In the genomic region with DNA sequence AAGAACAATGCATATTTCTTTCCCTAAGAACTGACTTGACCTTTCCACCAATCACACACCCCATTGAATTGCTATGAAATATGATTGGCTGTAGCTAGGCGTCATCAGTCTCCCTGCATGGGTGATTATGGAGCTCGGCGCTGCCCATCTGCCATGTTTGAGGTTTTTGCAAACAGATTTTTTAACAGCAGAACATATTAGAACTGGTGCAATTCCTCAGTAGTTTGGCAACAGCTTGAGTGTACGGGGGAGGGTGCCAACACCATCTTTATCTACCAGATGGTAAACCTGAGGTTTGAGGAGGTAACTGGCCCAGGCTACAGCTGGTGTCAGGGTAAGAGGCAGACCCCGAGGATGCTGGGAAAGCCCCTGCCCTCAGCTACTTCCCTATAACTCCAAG, we compare ENCODE assay signal across 12 mouse cellular contexts.
DNase-seq lines count a peak whose midpoint lies in the region; ATAC-seq and TF ChIP-seq lines count a peak whose summit lies in the region.
"Had no signal": no experiment of that assay in that cellular context is flagged by ENCODE, and none has a peak within 500 bp of the region (broad histone marks: within the 10 kb centered on the region; RNA-seq: fewer than 3 reads in every experiment).

No protein-coding gene starts in this region.

- H3K4me3 ChIP-seq in hindbrain, postnatal 0 days (ENCODE audit: low read length) = no peak overlapping the region
- no peak overlapping the region for H3K4me3 ChIP-seq in hindbrain, embryonic 10.5 days
- no peak overlapping the region for H3K4me3 ChIP-seq in forebrain, embryonic 15.5 days
- H3K4me3 ChIP-seq in embryonic facial prominence, embryonic 10.5 days = no peak overlapping the region
- H3K4me3 ChIP-seq in neural tube, embryonic 15.5 days (replicated peaks) = no peak overlapping the region
- H3K4me3 ChIP-seq: heart, adult 2 months; kidney, embryonic 15.5 days; liver, embryonic 13.5 days; megakaryocyte, embryonic 14.5 days had no signal

- TF ChIP-seq CTCF in hindbrain, postnatal 0 days (IDR thresholded peaks at IDR 0.05; ENCODE audit: low read depth) = no peak

- H3K9ac ChIP-seq in hindbrain, postnatal 0 days (replicated peaks; ENCODE audit: low read length) = no peak overlapping the region
- no peak overlapping the region for H3K9ac ChIP-seq in forebrain, embryonic 15.5 days (replicated peaks)
- no peak overlapping the region for H3K9ac ChIP-seq in neural tube, embryonic 15.5 days (replicated peaks)
- H3K9ac ChIP-seq: kidney, embryonic 15.5 days; liver, embryonic 13.5 days had no signal

- H3K4me1 ChIP-seq in hindbrain, postnatal 0 days (ENCODE audit: insufficient read depth, low read length) = no peaks in the 10 kb centered on the region
- H3K4me1 ChIP-seq in hindbrain, embryonic 10.5 days (replicated peaks) = peaks cover 6% of the 10 kb centered on the region
- H3K4me1 ChIP-seq in forebrain, embryonic 15.5 days = no peaks in the 10 kb centered on the region; the same call in 1 of the 2 replicates
- H3K4me1 ChIP-seq in embryonic facial prominence, embryonic 10.5 days = peaks cover 9% of the 10 kb centered on the region
- H3K4me1 ChIP-seq in neural tube, embryonic 15.5 days = no peaks in the 10 kb centered on the region
- H3K4me1 ChIP-seq: kidney, embryonic 15.5 days; liver, embryonic 13.5 days; megakaryocyte, embryonic 14.5 days had no signal

- WGBS in hindbrain, postnatal 0 days = 63% methylated on average over 5 of the region's 5 CpGs
- WGBS in hindbrain, embryonic 10.5 days = 92% methylated on average over 5 of the region's 5 CpGs
- 67% methylated on average over 5 of the region's 5 CpGs for WGBS in forebrain, embryonic 15.5 days
- 93% methylated on average over 5 of the region's 5 CpGs for WGBS in embryonic facial prominence, embryonic 10.5 days
- WGBS in neural tube, embryonic 15.5 days = 86% methylated on average over 5 of the region's 5 CpGs

- no peaks in the 10 kb centered on the region for H3K27me3 ChIP-seq in hindbrain, postnatal 0 days (ENCODE audit: insufficient read depth, low read length)
- no peaks in the 10 kb centered on the region for H3K27me3 ChIP-seq in hindbrain, embryonic 10.5 days (ENCODE audit: insufficient read depth, poor library complexity, severe bottlenecking)
- H3K27me3 ChIP-seq in forebrain, embryonic 15.5 days = no peaks in the 10 kb centered on the region
- no peaks in the 10 kb centered on the region for H3K27me3 ChIP-seq in embryonic facial prominence, embryonic 10.5 days (replicated peaks; ENCODE audit: low read depth, poor library complexity, severe bottlenecking)
- H3K27me3 ChIP-seq in neural tube, embryonic 15.5 days (replicated peaks) = no peaks in the 10 kb centered on the region
- H3K27me3 ChIP-seq: kidney, embryonic 15.5 days; liver, embryonic 13.5 days had no signal

- H3K4me2 ChIP-seq in hindbrain, postnatal 0 days (ENCODE audit: low read depth, low read length) = no peak overlapping the region
- H3K4me2 ChIP-seq in forebrain, embryonic 15.5 days (replicated peaks) = no peak overlapping the region
- no peak overlapping the region for H3K4me2 ChIP-seq in neural tube, embryonic 15.5 days
- H3K4me2 ChIP-seq: kidney, embryonic 15.5 days; liver, embryonic 13.5 days had no signal

- peak; percentile 44 for DNase-seq in hindbrain, postnatal 0 days (ENCODE audit: low spot score)
- no peak for DNase-seq in hindbrain, embryonic 10.5 days (ENCODE audit: low spot score)
- DNase-seq in layer of hippocampus, postnatal 36 days = peak; percentile 71 to 72
- peak; percentile 32 for DNase-seq in right cerebral cortex, postnatal 4 days
- no peak for DNase-seq in embryonic facial prominence, embryonic 10.5 days (ENCODE audit: low spot score)
- no peak for DNase-seq in lung, postnatal 4 days
- DNase-seq: heart, adult 2 months; liver, embryonic 13.5 days had no signal

- no peak overlapping the region for H3K27ac ChIP-seq in hindbrain, postnatal 0 days
- H3K27ac ChIP-seq in hindbrain, embryonic 10.5 days = no peak overlapping the region
- H3K27ac ChIP-seq in forebrain, embryonic 15.5 days (replicated peaks) = peak overlapping the region; percentile 62
- H3K27ac ChIP-seq in embryonic facial prominence, embryonic 10.5 days (replicated peaks) = no peak overlapping the region
- no peak overlapping the region for H3K27ac ChIP-seq in neural tube, embryonic 15.5 days (replicated peaks)
- H3K27ac ChIP-seq: heart, adult 2 months; kidney, embryonic 15.5 days; liver, embryonic 13.5 days had no signal

- peak; percentile 49; the same call in 1 of the 2 replicates for ATAC-seq in hindbrain, postnatal 0 days
- peak; percentile 92 for ATAC-seq in forebrain, embryonic 15.5 days (replicated peaks)
- no peak for ATAC-seq in neural tube, embryonic 15.5 days (ENCODE audit: low FRiP score)

- H3K36me3 ChIP-seq in hindbrain, postnatal 0 days (ENCODE audit: insufficient read depth, low read length) = no peaks in the 10 kb centered on the region
- H3K36me3 ChIP-seq in hindbrain, embryonic 10.5 days = no peaks in the 10 kb centered on the region
- H3K36me3 ChIP-seq in forebrain, embryonic 15.5 days = no peaks in the 10 kb centered on the region
- H3K36me3 ChIP-seq in embryonic facial prominence, embryonic 10.5 days (replicated peaks) = no peaks in the 10 kb centered on the region
- H3K36me3 ChIP-seq in neural tube, embryonic 15.5 days = no peaks in the 10 kb centered on the region
- H3K36me3 ChIP-seq: kidney, embryonic 15.5 days; liver, embryonic 13.5 days had no signal

- H3K9me3 ChIP-seq in hindbrain, postnatal 0 days (ENCODE audit: low read length) = no peaks in the 10 kb centered on the region
- no peaks in the 10 kb centered on the region for H3K9me3 ChIP-seq in hindbrain, embryonic 10.5 days
- H3K9me3 ChIP-seq in forebrain, embryonic 15.5 days = no peaks in the 10 kb centered on the region
- H3K9me3 ChIP-seq in embryonic facial prominence, embryonic 10.5 days = no peaks in the 10 kb centered on the region
- no peaks in the 10 kb centered on the region for H3K9me3 ChIP-seq in neural tube, embryonic 15.5 days (replicated peaks)
- H3K9me3 ChIP-seq: kidney, embryonic 15.5 days; liver, embryonic 13.5 days had no signal

Comparison
In these comparisons a context has a peak if more than half of its experiments do, and no peak if none do; other contexts are left out.
1. DNase-seq: peak in hindbrain, postnatal 0 days (single experiment), layer of hippocampus, postnatal 36 days (2 of 2) and right cerebral cortex, postnatal 4 days (single experiment); none in hindbrain, embryonic 10.5 days (single experiment), embryonic facial prominence, embryonic 10.5 days (single experiment) and lung, postnatal 4 days (0 of 2).